Mouse (Mus musculus) brain, embryonic 18.5 days (tissue): ENCODE measurements at regions not wholly inside any gene's neighbourhood (a gene's known extent, or its start where the extent isn't known, plus 50 kb on each side); places are given as distances from the start of the nearest gene placed in this dataset.

Experiments
- DNase-seq: peaks from one replicate; pipeline ENCODE4 v3.0.0-alpha.2; 2012; ENCODE audit warnings: low read depth, low spot score

DNA sequence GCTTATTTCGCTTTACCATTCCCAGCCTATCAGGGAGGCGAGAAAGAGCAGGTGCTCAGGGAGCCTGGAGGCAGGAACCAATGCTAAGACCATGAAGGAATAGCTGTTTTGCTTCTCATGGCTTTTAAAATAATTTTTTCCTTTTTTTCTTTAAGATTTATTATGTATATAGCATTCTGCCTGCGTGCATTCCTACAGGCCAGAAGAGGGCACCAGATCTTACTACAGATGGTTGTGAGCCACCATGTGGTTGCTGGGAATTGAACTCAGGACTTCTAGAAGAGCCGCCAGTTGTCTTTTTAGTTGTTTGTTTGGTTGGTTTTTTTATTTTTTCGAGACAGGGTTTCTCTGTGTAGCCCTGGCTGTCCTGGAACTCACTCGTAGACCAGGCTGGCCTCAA lies 113.6 kb upstream of the Armc2 start:
- no peak for DNase-seq

DNA sequence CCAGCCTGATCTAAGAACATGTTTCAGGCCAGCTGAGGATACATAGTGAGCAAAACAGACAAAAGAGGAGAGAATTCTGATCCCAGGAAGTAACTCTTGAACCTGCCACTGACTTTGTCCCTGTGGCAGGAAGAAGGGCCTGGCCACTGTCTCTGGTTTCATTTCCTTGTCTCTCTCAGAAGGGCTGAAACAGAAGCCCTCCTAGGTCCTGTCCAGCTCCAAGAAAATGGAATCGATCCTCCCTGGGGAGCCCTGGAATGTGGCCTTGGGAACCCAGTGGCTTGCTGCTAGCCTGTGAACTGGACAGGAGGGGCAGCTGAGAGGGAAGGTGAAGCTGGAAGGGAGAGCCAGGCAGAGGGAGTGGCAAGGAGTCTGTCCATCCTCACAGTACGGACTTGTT lies 113.1 kb upstream of the Armc2 start:
- no peak for DNase-seq

DNA sequence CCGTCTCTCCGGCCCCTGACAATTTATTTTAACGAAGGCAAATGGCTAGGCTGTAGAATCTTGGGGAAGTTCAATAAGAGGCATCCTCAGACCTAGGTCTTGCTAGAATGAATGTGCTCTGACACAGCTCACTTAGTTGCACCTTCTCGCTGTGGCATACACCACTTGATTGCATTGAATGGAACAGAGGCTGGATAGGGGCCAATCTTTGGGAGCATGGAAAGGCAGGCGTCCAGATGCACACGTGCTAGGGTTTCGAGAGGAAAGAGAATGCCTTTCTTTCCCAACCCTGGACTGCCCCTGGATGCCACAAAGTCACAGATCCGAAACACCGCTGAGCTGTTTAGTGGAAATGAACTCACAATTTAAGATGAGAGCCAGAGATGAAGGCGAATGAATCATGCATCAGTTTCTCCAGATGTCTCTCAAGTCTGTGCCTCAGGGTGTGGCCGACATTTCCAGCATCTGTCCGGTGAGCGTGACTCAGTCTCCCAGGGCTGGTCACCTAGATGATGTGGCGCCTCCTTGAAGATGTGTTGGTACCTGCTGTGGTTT lies 109.7 kb upstream of the Armc2 start:
- DNase-seq: no peak

DNA sequence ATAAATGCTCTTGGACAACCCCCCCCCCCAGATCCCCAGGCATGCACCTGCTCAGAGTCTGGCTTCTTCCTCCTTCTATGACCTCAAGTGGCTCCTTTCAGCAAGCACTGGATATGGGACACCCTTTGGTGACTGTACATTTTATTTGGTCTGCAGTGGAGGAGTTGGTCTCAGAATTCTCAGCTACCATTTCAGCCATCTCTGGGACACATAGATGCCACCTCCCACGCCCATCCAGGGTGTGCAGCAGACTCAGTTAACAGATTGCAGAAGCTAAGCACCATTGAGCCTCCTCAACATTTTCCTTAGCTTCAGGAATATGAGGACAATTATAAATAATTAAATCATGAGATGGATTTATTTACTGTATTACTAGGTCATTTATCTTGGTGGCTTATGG lies 108.6 kb upstream of the Armc2 start:
- no peak for DNase-seq

DNA sequence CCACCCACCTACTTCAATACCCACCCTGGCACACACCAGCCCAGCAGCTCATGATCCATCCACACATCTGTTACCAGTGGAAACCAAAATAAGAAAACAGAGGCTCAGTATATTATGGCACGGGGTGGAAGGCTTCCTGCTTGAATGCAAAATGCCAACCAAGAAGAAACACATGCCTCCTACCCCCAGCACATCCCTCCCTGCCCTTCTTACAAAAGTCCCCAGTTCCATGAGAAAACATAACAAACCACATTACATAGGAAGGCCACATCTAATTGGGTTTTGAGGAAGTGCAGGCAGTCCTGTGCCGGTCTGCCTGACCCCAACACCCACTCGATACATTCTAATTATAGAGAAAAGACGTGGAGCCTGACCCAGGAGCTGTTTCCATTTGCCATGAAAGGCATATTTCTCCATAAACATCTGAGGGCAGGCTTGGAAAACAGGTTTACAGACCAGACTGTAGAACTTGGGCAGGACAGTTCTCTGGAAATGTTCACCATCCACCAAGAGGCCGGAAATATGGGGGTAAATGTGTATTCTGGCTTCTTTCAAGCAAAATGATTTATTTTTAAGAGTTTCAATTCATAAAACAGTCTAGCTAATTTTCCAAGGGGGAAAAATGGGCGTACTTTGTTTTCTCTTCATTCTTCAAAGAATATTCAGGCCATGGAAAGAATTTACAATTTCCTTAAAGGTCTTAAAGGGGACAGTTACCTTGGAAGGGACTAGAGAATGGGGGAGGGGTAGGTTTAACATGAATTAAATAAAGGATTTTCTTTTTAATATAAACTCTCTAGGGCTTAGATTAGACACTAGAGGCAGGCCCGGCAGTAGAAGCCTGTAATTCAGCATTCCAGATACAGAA lies 104.8 kb upstream of the Armc2 start:
- no peak for DNase-seq

DNA sequence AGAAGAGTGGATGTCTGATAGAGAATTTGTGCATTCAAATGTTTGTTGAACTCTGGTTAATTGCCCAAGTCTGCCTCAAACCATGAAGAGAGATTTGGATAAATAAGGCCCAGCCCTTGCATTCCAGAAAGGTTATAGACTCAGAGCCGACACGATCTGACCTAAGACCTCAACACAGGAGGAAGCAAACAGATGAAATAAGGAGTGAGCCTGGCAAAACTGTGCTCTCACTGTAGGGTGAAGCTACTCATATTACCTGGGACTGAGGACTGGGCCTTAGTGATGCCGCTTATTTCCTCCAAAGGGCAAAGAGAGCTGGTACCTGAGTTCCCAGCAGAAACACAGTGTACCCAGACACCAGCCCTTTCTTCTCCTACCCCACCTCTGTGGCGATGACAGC lies 103.7 kb upstream of the Armc2 start:
- DNase-seq: no peak

DNA sequence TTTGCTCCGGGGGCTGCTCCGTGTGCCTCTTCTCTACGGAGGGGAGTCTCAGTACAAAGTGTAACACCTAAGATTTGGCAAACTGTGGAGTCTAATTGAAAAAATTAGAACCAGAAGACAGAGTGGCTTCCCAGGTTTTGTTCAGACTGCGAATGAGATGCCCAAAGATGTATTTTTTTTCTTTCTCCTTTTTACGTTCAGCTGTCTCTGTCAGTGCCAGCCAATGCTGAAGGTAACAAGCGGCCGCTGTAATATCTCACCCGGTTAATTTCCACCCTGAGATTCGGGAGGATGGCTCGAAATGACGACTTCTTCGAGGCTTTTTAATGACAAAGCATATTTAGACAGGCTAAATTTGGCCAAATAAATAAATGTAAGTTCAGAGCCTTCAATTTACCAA lies 101.1 kb upstream of the Armc2 start:
- DNase-seq: no peak

DNA sequence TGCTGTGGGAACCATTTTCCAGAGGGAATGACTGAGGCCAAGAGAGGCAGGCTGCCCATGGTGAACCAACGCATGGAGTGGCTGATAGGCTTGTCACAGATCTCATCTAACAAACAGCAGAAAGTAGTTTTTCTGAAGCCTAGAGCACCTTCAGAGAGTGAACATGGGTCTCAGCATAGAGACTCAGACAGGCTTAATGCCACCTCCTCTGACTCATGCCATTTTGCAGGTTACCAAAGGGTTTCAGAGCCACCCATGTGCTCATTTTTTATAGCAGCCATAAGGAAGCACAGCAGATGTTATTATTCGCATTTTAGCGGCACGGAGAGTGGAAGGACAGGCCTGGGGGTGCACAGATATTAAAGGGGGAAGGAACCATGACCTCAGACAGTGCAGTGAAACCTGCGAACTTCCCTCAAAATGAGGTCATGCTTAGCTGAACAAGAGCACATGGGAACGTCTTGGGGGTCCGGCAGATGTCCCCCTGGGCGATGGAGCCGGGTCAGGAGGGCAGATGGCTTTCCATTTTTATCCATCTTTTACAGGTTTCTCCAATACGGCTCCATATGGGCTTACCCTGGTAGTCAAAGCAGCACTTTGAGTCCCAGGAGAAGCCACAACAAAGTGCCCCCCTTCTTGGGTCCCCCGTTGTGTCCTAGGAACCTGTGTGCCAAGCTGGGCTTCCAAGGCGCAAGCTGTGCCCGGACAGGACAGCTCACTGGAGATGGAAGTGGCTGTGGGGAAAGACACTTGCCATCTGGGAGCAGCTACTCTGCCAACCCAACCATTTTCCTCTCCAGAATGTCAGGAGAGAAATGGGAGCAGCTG lies 100.3 kb upstream of the Armc2 start:
- DNase-seq: peak; percentile 14

DNA sequence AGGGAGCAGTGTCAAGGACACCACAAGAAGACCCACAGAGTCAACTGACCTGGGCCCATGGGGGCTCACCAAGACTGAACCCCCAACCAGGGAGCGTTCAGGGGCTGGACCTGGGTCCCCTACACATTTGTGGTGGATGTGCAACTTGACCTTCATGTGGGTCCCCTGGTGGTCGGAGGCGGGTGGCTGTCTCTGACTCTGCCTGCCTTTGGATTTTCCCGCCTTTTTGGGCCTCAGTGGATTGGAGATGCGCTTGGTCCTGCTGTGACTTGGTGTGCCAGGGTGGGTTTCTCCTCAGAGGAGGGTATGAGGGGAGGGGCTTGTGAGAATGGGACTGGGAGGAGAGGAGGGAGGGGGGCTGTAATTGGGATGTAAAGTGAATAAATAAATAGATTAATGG lies 99.3 kb upstream of the Armc2 start:
- DNase-seq: no peak

DNA sequence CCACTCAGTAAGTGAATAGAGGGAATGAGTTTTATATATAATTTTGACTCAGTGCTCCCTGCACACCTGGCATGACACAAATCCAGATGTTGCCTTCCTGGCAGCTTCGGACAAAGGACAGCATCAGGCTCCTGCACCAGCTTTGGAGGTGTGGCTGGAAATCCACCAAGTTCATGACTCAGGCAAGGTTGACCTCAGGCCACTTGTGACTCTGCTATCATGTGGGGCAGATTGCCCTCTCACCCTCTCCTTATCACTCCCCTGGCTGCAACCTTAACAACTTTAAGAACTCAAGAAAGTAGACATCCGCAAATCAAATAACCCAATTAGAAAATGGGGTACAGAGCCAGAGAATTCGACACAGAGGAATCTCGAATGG lies 97.7 kb upstream of the Armc2 start:
- no peak for DNase-seq

DNA sequence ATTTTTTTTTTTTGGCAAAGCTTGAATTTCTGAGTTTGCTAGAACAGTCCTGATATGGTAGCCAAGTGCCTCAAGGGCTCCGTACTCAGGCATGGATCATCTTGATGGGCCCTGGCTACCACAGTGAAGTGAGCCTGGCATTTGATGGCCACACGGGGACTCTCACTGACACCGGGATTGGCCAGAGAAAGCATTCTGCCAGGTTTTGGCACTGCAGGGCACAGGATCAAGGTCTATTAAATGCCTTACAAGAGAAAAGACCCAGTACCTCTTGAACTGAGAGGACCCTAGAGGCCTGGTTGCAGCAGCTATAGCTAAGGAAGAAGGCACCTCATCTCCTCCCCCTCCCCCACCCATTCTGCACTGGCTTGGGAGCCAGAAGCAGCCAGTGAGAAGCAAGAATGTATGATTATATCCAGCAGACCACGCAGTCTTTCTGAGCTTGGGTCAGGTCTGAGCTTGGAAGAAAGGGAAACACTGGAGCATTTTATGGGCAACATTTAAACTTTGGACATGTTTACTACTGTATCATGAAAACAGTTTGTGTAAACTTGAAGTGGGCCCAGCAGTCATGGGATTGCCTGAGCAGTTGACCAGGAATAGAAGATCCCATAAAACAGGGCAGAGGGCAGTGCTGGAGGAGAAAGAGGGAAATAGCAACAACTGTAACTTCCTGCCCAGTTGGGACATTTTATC lies 97.1 kb upstream of the Armc2 start:
- no peak for DNase-seq

DNA sequence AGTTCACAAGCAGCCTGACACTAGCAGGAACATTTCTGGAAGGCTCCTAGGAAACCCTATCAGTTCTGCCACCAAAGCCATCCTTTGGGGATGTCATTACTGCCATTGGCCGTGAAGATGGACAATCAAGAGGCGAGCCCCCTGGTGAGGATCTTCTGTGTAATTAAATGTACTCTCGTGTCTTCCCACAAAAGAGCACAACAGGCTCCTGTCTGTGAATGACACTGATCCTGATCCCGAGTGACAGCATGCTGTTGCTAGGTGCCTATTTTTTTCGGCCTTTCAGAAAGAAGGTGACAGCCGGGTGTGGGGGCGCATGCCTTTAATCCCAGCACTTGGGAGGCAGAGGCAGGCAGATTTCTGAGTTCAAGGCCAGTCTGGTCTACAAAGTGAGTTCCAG lies 92.5 kb upstream of the Armc2 start:
- no peak for DNase-seq

DNA sequence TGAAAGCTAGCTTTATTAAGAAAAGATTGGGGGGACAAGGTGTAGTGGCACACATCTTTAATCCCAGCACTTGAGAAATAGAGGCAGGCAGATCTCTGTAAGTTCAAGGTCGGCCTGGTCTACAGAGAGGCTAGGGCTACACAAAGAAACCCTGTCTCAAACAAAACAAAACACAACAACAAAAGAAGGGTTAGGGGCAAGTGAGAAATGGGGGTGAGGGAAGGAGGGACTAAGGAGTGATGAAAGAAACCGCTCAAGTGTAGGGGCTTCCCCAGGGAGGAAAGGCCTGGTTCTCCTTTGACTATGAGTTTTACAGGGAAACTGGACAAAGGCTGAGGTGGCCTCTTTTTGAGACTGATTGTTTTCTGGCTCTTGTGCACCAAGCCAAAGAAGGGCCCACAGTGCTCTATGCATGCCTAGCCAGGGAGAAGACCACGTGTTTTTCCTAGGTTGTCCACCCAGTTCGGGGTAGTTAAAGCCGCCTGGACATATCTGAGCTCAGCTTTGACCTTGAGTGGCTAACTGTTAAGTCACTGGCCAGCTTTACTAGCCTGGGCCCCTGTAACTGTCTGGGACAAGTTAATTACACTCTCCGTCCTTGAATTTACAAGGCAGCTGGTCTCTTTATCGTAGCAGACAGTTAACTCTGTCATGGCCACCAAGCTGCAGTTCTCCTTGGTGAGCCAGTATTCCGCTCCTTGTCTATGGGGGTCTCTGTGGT lies 90.2 kb upstream of the Armc2 start:
- no peak for DNase-seq

DNA sequence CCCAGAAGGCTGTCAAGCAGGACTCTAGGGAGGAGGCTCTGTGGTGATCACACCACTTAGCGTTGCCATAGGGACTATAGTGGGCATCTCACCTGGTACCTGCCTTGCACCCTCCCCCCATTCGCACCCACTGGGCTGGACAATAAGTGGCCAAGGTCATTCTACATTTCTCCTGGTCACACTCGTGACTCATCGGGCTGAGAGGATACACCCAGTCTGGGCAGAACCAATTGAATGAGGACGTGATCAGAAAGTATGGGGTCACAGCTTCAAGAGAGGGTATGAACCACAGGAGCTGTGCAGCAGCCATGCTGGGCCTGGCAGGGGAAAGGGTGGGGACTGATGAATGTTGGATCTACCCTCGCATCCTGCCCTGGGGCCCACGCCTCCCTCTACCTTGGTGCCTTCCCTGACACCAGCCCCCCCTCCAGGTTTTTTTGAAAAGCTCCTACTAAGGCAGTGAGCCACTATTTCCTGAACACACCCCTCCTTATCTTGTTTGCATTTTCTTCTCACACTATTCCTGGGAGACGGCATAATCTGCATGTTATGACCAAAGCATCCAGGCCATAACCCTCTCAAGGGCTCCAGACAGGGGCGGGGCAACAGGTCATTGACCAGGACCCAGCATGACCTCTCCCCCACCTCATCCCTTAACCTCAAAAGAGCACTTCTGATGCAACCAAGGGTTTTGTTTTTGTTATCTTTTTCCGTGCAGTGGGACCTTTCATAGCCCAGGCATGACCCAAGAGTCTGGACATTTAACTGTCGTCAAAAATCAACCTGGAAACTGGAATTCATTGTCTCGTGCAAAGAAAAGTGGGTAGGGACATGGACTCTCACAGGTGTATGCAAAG lies 89.4 kb upstream of the Armc2 start:
- no peak for DNase-seq

DNA sequence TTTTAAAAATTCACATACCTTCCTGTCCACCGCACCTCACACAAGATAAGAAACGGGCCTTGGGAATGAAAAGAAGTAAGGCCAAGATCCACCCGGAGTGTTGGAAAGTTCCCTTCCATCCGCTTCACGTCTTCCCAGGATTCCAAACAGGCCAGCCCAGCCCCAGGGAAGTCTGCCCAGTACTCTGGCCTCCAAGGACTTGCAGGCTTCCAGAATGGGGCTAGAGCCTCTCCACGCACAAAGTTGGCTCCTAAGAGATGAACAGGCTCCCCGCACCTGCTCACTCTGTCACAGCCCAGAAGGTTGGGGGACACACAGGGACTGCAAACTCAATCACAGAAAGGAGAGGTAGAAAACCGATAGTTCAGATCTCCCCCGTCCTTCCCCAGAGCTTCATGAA lies 88.4 kb upstream of the Armc2 start:
- DNase-seq: no peak

DNA sequence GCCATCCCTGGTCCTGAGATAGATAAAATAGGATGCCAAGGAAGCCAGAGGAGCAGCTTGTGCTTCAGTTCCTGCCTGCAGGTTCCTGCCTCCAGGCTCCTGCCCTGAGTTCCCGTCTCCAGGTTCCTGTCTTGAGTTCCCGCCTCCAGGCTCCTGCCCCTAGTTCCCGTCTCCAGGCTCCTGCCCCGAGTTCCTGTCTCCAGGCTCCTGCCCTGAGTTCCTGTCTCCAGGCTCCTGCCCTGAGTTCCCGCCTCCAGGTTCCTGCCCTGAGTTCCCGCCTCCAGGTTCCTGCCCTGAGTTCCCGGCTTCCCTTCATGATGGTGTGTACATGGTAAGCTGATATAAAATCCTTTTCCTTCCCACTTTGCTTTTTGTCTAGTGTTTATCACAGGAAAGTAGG lies 86.8 kb upstream of the Armc2 start:
- no peak for DNase-seq

DNA sequence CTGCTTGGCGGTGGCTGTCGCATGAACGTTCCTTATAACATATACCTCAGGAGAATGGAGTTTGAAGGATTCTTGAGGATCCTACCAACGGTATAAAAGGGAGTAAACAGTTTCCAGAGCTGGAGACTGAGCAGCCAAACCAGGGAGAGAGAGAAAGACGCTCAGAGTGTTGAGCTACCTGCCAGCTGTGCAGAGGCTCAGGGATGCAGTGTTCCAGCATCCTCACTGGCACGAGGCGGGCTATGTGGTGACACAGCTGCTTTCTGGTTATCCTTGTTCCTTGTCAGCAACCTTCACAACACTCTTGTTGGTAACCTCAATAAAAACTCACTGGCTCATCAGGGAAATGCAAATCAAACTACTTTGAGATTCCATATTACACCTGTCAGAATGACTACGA lies 84.1 kb upstream of the Armc2 start:
- no peak for DNase-seq

DNA sequence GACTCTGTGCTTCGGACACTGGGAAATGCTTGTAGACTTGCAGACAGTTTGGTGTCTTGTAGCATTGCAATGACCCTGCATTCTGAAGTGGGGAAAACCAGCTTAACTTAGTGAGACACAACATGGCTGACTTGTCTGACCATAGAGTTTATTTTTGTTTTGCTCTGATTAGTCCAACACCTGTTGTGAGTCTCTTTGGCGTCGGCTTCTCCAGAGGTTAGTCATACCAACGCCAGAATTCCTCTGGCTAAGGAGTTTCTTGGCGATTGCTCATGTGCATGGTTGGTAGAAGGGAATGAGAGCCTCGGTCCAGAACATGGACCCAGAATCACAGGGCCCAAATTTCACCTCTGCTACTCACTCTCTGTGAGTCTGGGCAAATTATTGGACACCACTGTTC lies 82.9 kb upstream of the Armc2 start:
- DNase-seq: no peak

DNA sequence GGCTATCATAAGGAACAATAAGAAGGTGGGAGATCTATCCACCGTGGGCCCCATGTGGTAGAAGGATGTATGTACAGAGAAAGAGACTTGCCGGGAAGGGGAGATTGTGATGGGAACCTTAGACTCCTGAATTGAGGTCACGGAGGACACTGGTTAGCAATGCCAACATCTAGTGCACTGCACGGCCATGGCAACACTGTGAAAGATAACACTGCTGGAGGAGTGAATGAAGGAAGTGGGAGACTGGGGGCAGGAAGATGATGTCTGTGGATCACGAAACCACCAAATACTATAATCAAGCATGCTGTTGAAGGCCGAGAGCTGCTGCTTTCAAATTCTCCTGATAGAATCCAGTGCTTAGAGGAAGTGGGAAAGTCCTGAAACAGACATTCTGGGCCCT lies 78.7 kb upstream of the Armc2 start:
- no peak for DNase-seq

DNA sequence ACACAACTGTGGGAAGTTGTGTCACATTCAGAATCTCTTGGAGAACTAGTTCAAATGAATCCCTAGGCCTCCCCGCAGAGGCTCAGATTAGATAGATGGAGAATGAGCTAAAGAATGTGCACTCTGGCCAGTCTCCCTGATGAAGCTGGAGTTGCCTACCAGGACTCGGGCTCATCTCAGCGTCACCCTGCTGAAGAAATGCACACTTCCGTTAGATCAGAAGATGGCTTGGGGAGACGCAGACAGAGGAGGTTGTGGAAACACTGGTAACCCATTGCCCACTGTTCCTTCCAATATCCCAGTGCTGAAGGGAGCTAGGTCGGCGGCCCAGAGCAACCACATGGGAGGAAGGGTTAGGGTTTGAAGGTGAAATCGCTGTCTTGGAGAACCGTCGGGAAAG lies 77.7 kb upstream of the Armc2 start:
- no peak for DNase-seq
